Mouse (Mus musculus): ENCODE results near the gene Serinc5. TPM values are rescaled to one million over a fixed set of nuclear protein-coding genes. Genes with fewer than 3 reads are reported as not detected.
"Not testable (repeated sequence)": the region's sequence is repeated elsewhere in the genome, so short reads cannot be mapped to it uniquely, and the experiment has no call there.

The Serinc5 gene
- polyA plus RNA-seq, 1 experiment from 2014 or later: 8.9 TPM

GRCm38 (mm10) chr13:92677656-92678055, 66.8 kb downstream of the Serinc5 start:
- Histone ChIP-seq H3K4me3 (no peak overlapping the region), H3K9me3 (no peaks in the 10 kb centered on the region), H3K27ac (no peak overlapping the region), H3K4me1 (peaks cover 12% of the 10 kb centered on the region), H3K36me3 (replicated peaks) (no peaks in the 10 kb centered on the region), H3K27me3 (ENCODE audit: poor library complexity, severe bottlenecking) (no peaks in the 10 kb centered on the region)
- no peak for DNase-seq (ENCODE audit: extremely low spot score, low spot score)
- WGBS: 80% methylated on average over 4 of the region's 4 CpGs

DNA sequence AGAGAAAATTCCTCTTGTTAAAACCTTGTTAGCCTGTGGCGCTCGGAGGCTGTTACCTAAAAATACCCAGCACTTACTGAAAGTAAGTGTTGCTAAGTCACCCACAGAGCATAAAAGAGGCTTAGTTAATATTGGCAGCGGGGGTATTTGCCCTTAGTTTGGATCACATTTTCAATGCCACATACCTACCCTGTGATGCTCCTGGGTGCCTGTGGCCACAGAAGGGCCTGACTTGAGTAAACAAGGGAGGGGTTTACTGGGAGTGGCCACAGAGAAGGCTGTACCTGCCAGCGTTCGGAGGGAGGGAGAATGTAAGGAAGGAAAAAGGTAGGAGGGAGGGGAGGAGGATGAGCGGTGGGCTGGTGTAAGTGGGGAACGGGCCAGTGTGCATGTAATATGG, 68.8 kb downstream of the Serinc5 start:
- Histone ChIP-seq H3K27ac (no peak overlapping the region), H3K36me3 (replicated peaks) (no peaks in the 10 kb centered on the region), H3K9me3 (no peaks in the 10 kb centered on the region), H3K27me3 (ENCODE audit: poor library complexity, severe bottlenecking) (no peaks in the 10 kb centered on the region), H3K4me1 (peaks cover 21% of the 10 kb centered on the region), H3K4me3 (no peak overlapping the region)
- 82% methylated on average over 7 of the region's 7 CpGs for WGBS
- no peak for DNase-seq (ENCODE audit: extremely low spot score, low spot score)

DNA sequence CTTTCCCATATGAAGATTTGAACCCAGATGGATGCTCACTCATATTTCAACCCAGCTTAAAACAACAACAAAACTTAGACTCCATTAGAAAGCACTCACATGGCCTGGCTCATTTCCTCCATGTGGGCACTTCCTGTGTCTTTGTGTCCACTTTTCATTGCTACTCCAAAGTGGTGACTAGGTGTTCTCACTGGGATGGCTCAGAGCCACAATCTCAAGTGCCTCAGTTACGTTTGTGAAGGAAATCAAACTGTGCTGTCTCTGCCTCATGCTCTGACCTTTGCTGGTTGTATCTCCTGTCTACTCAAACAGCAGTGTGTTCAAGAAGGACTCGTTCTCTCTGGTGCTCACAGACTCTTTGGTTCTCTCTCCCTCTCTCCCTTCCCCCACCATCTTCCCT, 70.7 kb downstream of the Serinc5 start:
- DNase-seq (ENCODE audit: extremely low spot score, low spot score): no peak

GRCm38 (mm10) chr13:92682833-92683232, 71.9 kb downstream of the Serinc5 start:
- H3K27ac ChIP-seq: no peak overlapping the region
- DNase-seq (ENCODE audit: extremely low spot score, low spot score): no peak

More for the DNA sequence above, 70.7 kb downstream of the Serinc5 start:
- Histone ChIP-seq H3K4me1 (peaks cover 16% of the 10 kb centered on the region), H3K9me3 (no peaks in the 10 kb centered on the region), H3K4me3 (no peak overlapping the region), H3K27ac (no peak overlapping the region), H3K27me3 (ENCODE audit: poor library complexity, severe bottlenecking) (no peaks in the 10 kb centered on the region), H3K36me3 (replicated peaks) (peaks cover 12% of the 10 kb centered on the region)
- WGBS: 92% methylated on average over 2 of the region's 2 CpGs

GRCm38 (mm10) chr13:92683464-92683863, 72.6 kb downstream of the Serinc5 start:
- no peaks in the 10 kb centered on the region for H3K27me3 ChIP-seq (ENCODE audit: poor library complexity, severe bottlenecking)
- no peaks in the 10 kb centered on the region; the same call in 1 of the 2 replicates for H3K9me3 ChIP-seq
- H3K36me3 ChIP-seq (replicated peaks): peaks cover 30% of the 10 kb centered on the region
- WGBS: 72% methylated on average over 4 of the region's 4 CpGs
- no peak for DNase-seq (ENCODE audit: extremely low spot score, low spot score)
- H3K27ac ChIP-seq: no peak overlapping the region
- H3K4me3 ChIP-seq: no peak overlapping the region
- peaks cover 11% of the 10 kb centered on the region for H3K4me1 ChIP-seq

More at GRCm38 (mm10) chr13:92682833-92683232, 71.9 kb downstream of the Serinc5 start:
- H3K36me3 ChIP-seq (replicated peaks): peaks cover 23% of the 10 kb centered on the region
- no peak overlapping the region for H3K4me3 ChIP-seq
- WGBS: 61% methylated on average over 6 of the region's 6 CpGs
- peaks cover 11% of the 10 kb centered on the region for H3K4me1 ChIP-seq
- H3K9me3 ChIP-seq: no peaks in the 10 kb centered on the region; the same call in 1 of the 2 replicates
- no peaks in the 10 kb centered on the region for H3K27me3 ChIP-seq (ENCODE audit: poor library complexity, severe bottlenecking)

DNA sequence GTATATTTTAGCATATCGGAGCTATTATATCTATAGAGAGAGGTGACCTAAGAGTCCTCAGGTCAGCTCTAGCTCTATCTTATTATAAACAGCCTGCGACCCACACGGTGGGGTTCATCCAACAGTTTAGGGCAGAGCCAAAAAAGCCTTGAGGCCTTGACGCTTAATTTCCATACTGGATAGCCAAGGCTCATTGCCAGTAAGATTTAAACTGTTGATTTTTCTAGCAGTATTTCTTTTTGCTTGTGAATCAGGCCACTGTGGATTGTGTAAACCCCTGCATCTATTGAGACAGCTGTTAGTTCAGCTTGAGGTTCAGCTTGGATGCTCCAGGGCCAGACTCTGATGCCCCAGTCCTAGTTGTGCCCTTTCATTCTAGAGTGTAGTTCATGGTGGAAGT, 73.4 kb downstream of the Serinc5 start:
- Histone ChIP-seq H3K4me3 (no peak overlapping the region), H3K4me1 (peaks cover 11% of the 10 kb centered on the region), H3K9me3 (no peaks in the 10 kb centered on the region; the same call in 1 of the 2 replicates), H3K27ac (no peak overlapping the region), H3K36me3 (replicated peaks) (peaks cover 32% of the 10 kb centered on the region), H3K27me3 (ENCODE audit: poor library complexity, severe bottlenecking) (no peaks in the 10 kb centered on the region)
- 94% methylated on average over 4 of the region's 4 CpGs for WGBS
- no peak for DNase-seq (ENCODE audit: extremely low spot score, low spot score)

DNA sequence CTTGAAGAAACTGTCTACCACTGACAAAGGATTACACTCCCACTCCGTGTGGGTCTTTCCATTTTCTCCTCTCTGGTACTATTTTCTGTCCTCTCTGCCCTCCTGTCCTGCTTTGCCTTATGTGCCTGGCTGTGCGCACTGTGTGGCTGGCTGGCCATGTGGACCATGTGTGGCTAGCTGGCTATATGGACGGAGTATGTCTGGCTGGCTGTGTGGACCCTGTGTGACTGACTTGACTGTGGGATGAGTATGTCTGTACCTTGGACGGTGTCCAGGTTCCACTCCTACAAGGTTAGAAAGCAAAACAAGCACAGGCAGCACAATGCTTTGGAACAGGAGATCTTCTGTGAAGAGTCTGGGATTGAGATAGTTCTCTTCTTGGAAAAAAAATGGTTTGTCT, 74.4 kb downstream of the Serinc5 start:
- Histone ChIP-seq H3K36me3 (replicated peaks) (peaks cover 32% of the 10 kb centered on the region), H3K4me1 (peaks cover 11% of the 10 kb centered on the region), H3K27me3 (ENCODE audit: poor library complexity, severe bottlenecking) (no peaks in the 10 kb centered on the region), H3K27ac (no peak overlapping the region), H3K4me3 (no peak overlapping the region), H3K9me3 (no peaks in the 10 kb centered on the region; the same call in 1 of the 2 replicates)
- no peak for DNase-seq (ENCODE audit: extremely low spot score, low spot score)
- 97% methylated on average over 4 of the region's 4 CpGs for WGBS

DNA sequence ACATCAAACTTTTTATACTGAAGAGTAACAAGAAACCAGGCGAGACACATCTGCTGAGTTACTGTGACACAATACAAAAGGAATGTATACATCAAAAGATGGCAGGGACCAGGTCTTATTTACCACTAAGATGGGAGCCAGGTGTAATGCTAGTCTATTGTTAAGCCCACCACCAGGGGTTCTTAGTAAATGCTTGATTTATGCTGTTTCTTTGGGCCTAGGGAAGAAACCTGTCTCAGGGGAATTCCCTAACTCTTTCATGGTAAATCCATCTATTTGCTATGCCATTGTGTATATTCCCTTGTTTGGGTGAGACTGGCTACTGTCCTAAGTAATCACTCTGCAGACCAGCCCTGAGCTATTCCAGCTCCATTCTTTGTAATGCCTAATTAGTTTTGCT, 76.3 kb downstream of the Serinc5 start:
- Histone ChIP-seq H3K4me1 (peaks cover 11% of the 10 kb centered on the region), H3K36me3 (replicated peaks) (peaks cover 32% of the 10 kb centered on the region)
- H3K27ac ChIP-seq; H3K9me3 ChIP-seq; H3K4me3 ChIP-seq; DNase-seq (ENCODE audit: extremely low spot score, low spot score); H3K27me3 ChIP-seq (ENCODE audit: poor library complexity, severe bottlenecking): not testable (repeated sequence)
- 75% methylated on average over 1 of the region's 1 CpGs for WGBS

- Histone ChIP-seq H3K4me3 (no peak overlapping the region), H3K9me3 (no peaks in the 10 kb centered on the region; the same call in 1 of the 2 replicates), H3K4me1 (no peaks in the 10 kb centered on the region), H3K27me3 (ENCODE audit: poor library complexity, severe bottlenecking) (no peaks in the 10 kb centered on the region), H3K27ac (no peak overlapping the region), H3K36me3 (replicated peaks) (peaks cover 32% of the 10 kb centered on the region)
- DNase-seq (ENCODE audit: extremely low spot score, low spot score): no peak
- WGBS: 87% methylated on average over 2 of the region's 2 CpGs
Observed at GRCm38 (mm10) chr13:92689061-92689460, 78.2 kb downstream of the Serinc5 start.

GRCm38 (mm10) chr13:92693866-92694550, 83.1 kb downstream of the Serinc5 start:
- no peak for DNase-seq (ENCODE audit: extremely low spot score, low spot score)
- WGBS: 90% methylated on average over 10 of the region's 10 CpGs
- no peaks in the 10 kb centered on the region for H3K36me3 ChIP-seq (replicated peaks)
- no peak overlapping the region for H3K27ac ChIP-seq
- no peaks in the 10 kb centered on the region for H3K27me3 ChIP-seq (ENCODE audit: poor library complexity, severe bottlenecking)
- peaks cover 19% of the 10 kb centered on the region for H3K4me1 ChIP-seq
- H3K4me3 ChIP-seq: no peak overlapping the region
- H3K9me3 ChIP-seq: no peaks in the 10 kb centered on the region

DNA sequence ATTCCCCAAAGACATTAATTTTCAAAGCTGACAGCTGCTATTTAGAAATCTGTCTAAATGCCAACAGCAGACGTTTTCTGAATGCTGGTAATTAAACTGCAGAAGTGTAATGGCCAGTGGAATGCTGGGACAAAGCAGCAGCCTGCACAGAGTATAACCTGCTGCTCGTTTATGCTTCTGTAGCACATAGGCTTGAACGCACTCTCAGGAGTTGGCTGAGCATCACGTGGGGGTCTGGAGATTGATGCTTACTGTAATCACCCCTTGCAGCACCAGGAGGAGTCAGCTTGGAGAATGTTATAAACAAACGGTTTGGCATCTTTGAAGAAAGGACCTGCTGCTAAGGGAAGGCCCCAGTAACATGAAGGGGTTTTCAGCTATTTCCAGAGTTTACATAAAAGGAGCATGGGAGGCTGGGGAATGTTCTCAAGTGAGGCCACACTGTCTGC, 85.6 kb downstream of the Serinc5 start:
- 51% methylated on average over 5 of the region's 5 CpGs for WGBS
- Histone ChIP-seq H3K9me3 (no peaks in the 10 kb centered on the region), H3K36me3 (replicated peaks) (no peaks in the 10 kb centered on the region), H3K4me3 (no peak overlapping the region), H3K27ac (no peak overlapping the region), H3K4me1 (peaks cover 25% of the 10 kb centered on the region), H3K27me3 (ENCODE audit: poor library complexity, severe bottlenecking) (0 out of 2 replicates have a peak, but pooled peaks cover 8% of the 10 kb centered on the region)
- DNase-seq (ENCODE audit: extremely low spot score, low spot score): no peak

DNA sequence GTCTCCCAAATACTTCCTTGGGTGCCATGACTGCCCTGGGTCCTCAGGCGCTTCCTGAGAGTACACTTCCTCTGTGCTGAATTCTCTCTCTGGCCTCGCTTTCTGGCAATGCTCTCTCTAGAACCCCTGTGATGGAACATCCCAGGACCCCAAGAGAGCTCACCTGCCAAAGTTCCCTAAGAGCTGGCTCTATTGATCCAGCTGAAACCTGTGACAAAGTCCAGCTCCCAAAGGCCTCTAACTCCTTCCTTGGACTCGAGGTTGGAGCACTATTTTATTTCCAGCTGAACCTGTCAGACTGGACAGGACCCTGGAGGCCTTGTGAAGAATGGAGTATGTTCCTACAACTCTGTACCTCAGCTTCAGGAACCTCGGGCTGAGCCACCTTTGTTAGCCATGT, 86.2 kb downstream of the Serinc5 start:
- DNase-seq (ENCODE audit: extremely low spot score, low spot score): peak; percentile 6
- peaks cover 25% of the 10 kb centered on the region for H3K4me1 ChIP-seq
- no peak overlapping the region for H3K27ac ChIP-seq
- H3K27me3 ChIP-seq (ENCODE audit: poor library complexity, severe bottlenecking): peaks cover 8% of the 10 kb centered on the region; the same call in 1 of the 2 replicates
- WGBS: 88% methylated on average over 4 of the region's 4 CpGs
- no peaks in the 10 kb centered on the region for H3K9me3 ChIP-seq
- no peak overlapping the region for H3K4me3 ChIP-seq
- no peaks in the 10 kb centered on the region for H3K36me3 ChIP-seq (replicated peaks)

DNA sequence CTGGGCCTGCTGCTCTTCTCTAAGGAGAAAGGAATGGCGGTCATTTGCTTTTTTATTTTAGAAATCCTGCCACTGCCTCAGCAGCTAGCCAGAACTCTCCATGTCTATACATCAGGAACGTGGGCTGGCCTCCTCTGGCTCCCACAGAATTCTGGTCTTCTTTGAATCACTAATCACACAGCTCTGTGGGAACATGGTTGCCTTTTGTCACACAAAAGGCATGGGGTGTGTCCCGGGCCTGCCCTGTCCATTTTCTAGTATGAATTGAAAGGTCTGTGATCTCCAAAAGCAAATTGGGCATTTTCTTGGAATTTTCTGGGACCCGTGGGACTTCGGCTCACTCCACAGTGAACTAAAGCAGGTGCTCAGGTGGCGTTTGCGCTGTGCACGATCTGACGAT, 87.9 kb downstream of the Serinc5 start:
- Histone ChIP-seq H3K9me3 (no peaks in the 10 kb centered on the region), H3K4me3 (no peak overlapping the region), H3K4me1 (peaks cover 35% of the 10 kb centered on the region), H3K27me3 (ENCODE audit: poor library complexity, severe bottlenecking) (peaks cover 8% of the 10 kb centered on the region; the same call in 1 of the 2 replicates), H3K36me3 (replicated peaks) (no peaks in the 10 kb centered on the region), H3K27ac (peak overlapping the region; percentile 72)
- DNase-seq (ENCODE audit: extremely low spot score, low spot score): peak; percentile 33
- 62% methylated on average over 9 of the region's 9 CpGs for WGBS

Data from forebrain, embryonic 10.5 days (tissue).